Mouse (Mus musculus) midbrain, embryonic 14.5 days (tissue): ENCODE data around the gene Git1. TPM values are rescaled to one million over a fixed set of nuclear protein-coding genes. Genes with fewer than 3 reads are reported as not detected.
A peak's percentile ranks its signal among the peaks of the same experiment; 100 is the strongest.

Source experiments
- ATAC-seq: fragments of 200-750 bp; cut with Nextera tagmentation; 2 replicates; pipeline ENCODE4 v1.8.0; 2017; ENCODE audit warnings: moderate number of reproducible peaks, moderate library complexity; ENCODE audit not compliant: low FRiP score, low TSS enrichment
- DNase-seq: peaks from one replicate; pipeline ENCODE4 v3.0.0-alpha.2; 2015
- H3K27ac ChIP-seq: fragments of 300-500 bp; sonication (generic); replicated peaks from 2 replicates; pipeline ENCODE4 v1.5.1; 2014; ENCODE audit warnings: mild to moderate bottlenecking, low read depth, low read length, moderate library complexity
- H3K27me3 ChIP-seq: fragments of 300-500 bp; sonication (generic); 2 replicates; pipeline ENCODE4 v1.6.1; 2014; ENCODE audit warnings: low read length, control low read depth, mixed read lengths; ENCODE audit not compliant: control insufficient read depth, insufficient read depth
- H3K36me3 ChIP-seq: fragments of 300-500 bp; sonication (generic); 2 replicates; pipeline ENCODE4 v1.6.1; 2014; ENCODE audit warnings: low read length, control low read depth; ENCODE audit not compliant: control insufficient read depth, insufficient read depth
- H3K4me1 ChIP-seq: fragments of 300-500 bp; sonication (generic); 2 replicates; pipeline ENCODE4 v1.6.1; 2014; ENCODE audit warnings: mild to moderate bottlenecking, antibody characterized with exemption, low read length, control low read depth; ENCODE audit not compliant: control insufficient read depth, insufficient read depth
- H3K4me2 ChIP-seq: fragments of 300-500 bp; sonication (generic); 2 replicates; pipeline ENCODE4 v1.6.1; 2014; ENCODE audit warnings: mild to moderate bottlenecking, low read length, moderate library complexity
- H3K4me3 ChIP-seq: fragments of 300-500 bp; sonication (generic); replicated peaks from 2 replicates; pipeline ENCODE4 v1.5.1; 2014; ENCODE audit warnings: low read depth, low read length
- H3K9ac ChIP-seq: fragments of 300-500 bp; sonication (generic); replicated peaks from 2 replicates; pipeline ENCODE4 v1.6.1; 2014; ENCODE audit warnings: mild to moderate bottlenecking, low read length, moderate library complexity
- H3K9me3 ChIP-seq: fragments of 300-500 bp; sonication (generic); 2 replicates; pipeline ENCODE4 v1.6.1; 2016; ENCODE audit warnings: low read length, control low read depth, mixed read lengths; ENCODE audit not compliant: control insufficient read depth
- WGBS: fragments of 180-500 bp; shearing (Covaris S2); extraction: QIAGEN DNeasy Blood & Tissue Kit; methylation state at CpG from one replicate; pipeline ENCODE4 v1.1.7; 2014; 5-methylcytosine and 5-hydroxymethylcytosine counted together
- polyA plus RNA-seq: library from polyadenylated mRNA; unstranded; fragments of >200 nt; fragmentation: Nextera tagmentation; extraction: Ambion mirVana; gene quantifications from 2 replicates; pipeline ENCODE4 v1.2.1, GENCODE M21; 2014

Gene Git1
- polyA plus RNA-seq, 1 experiment from 2014 or later, result 25.1 TPM

DNA sequence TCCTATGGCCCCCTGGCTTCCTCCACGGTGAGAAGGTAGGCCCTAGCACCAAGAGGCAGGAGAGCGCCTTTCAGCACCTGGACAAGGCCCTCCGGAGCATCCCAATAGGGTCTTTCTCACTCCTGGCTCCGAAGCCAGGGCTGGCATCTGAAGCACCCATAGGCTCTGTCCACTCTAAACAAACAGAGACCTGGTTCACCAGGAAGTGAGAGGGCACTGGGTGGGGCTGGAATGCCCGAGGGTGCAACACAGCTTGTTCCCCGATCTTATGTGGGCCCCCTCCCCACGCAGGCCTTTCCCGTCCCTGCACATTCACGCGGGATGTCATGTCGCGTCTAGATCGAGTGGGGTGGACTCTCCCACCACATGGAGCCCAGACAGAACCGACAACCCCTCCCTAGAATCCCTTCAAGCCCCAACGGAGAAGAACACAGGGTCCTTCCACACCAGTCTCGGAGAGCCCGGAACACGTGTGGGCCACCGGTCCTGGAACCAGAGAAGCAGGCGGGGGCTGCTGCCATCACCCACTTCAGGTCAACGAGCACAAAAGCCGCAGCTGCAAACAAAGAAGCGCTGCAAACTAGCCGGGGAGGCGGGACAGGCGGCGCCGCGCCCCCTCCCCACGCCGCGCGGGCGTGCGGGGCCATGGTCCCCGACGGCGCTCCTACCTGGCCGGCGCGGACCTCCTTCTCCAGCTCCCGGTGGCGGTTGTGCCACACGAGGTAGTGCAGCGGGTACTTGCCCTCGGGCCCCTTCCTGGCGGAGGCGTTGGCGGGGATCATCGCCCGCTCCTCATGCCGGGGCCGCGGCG, 4.4 kb upstream of the Git1 start:
- Histone ChIP-seq H3K9ac (peak overlapping the region; percentile 98), H3K4me1 (peaks cover 59% of the 10 kb centered on the region), H3K36me3 (no peaks in the 10 kb centered on the region), H3K4me2 (peak overlapping the region; percentile 81), H3K27ac (peak overlapping the region; percentile 93), H3K4me3 (peak overlapping the region; percentile 95), H3K9me3 (no peaks in the 10 kb centered on the region), H3K27me3 (no peaks in the 10 kb centered on the region)
- ATAC-seq (no peak), DNase-seq (peak; percentile 71)
- 2% methylated on average over 53 of the region's 55 CpGs for WGBS

DNA sequence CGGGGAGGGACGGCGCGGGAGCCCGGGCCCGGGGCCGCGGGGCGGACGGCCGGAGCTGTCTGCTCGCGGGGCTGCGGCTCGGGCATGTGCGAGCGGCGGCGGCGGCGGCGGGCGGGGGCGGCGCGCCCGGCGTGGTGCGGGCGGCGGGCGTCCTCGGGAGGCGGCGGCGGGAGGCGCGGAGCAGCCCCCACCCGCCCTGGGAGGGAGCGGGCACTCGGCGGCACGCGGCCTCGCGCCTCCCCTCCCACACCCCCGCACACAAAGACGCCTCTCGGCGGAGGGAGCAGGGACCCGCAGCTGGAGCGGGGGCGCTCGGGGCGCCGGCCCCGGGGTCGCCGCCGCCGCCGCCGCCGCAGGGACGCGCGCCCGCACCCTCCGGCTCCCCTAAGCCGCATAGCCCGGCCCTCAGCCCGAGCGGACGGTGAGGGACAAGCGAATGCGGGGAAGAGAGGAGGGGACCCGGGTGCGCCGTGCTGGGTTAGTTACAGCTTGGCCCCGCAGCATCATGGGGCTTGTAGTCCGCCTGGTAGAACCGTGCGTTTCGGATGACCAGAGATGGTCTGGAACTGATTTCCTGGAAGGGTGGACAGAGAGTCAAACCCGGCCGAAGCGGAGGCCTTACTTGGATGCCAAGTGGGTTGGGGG, 3.6 kb upstream of the Git1 start, which contains the start of gene Ankrd13b:
Ankrd13b (minus strand) TSS at position 88 of the 645 bp plus-strand sequence.
- Histone ChIP-seq H3K4me2 (peak within 1 kb of the TSS; percentile 81), H3K27me3 (no peaks in the 10 kb centered on the region), H3K4me1 (peaks cover 64% of the 10 kb centered on the region), H3K4me3 (peak within 1 kb of the TSS; percentile 95), H3K9me3 (no peaks in the 10 kb centered on the region), H3K27ac (peak within 1 kb of the TSS; percentile 93), H3K36me3 (no peaks in the 10 kb centered on the region), H3K9ac (peak within 1 kb of the TSS; percentile 98)
- under 1% methylated on average over 48 of the region's 87 CpGs for WGBS
- ATAC-seq, result peak; percentile 65
- DNase-seq, result peak; percentile 92

DNA sequence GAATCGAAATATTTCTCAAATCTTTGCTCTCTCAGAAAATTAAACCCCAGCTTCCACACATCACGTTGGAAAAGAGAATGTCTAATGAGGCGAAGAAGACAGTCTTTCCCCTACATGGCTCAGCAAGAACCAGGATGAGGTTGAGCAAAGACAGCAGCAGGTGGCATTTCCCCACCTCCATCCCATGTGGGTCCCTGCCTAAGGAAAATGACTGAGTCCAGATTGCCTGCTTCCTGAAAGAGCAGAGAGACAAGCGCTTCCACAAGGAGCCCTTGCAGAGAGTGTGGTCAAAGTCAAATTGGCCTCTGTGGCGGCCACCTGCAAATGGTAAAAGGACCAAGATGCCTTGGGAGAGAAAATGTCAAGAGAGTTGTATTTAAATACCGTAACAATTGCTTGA, 2.9 kb upstream of the Git1 start:
- ATAC-seq (no peak), DNase-seq (no peak)
- no peaks in the 10 kb centered on the region for H3K36me3 ChIP-seq
- H3K4me3 ChIP-seq, result peak overlapping the region; percentile 95
- H3K9me3 ChIP-seq, result no peaks in the 10 kb centered on the region
- H3K4me2 ChIP-seq, result peak overlapping the region; percentile 81
- H3K4me1 ChIP-seq, result peaks cover 67% of the 10 kb centered on the region
- no peaks in the 10 kb centered on the region for H3K27me3 ChIP-seq
- H3K9ac ChIP-seq, result peak overlapping the region; percentile 98
- H3K27ac ChIP-seq, result peak overlapping the region; percentile 75; the same call in 1 of the 2 replicates
- 69% methylated on average over 6 of the region's 6 CpGs for WGBS

DNA sequence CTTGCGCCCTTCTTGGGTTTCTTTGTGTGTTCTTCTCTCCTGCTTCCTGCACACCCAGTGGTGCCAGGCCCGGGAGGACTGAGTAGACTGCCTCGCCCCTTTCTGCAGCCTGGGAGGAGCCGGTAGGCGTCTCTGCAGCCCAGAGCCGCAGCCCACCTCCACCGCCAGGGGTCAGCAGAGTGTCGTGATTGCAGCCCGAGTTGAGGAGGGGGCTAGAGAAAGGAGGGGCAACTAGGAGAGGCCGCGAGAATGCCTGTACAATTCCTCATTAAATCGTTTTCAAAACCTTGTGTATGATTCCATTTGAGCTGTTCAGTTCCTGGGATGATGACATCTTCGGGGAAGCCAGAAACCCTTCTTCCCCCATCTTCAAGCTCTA, 2.2 kb upstream of the Git1 start:
- Histone ChIP-seq H3K9me3 (no peaks in the 10 kb centered on the region), H3K27ac (peak overlapping the region; percentile 75), H3K4me1 (peaks cover 62% of the 10 kb centered on the region), H3K36me3 (no peaks in the 10 kb centered on the region), H3K4me3 (peak overlapping the region; percentile 41), H3K4me2 (peak overlapping the region; percentile 81), H3K27me3 (no peaks in the 10 kb centered on the region), H3K9ac (peak overlapping the region; percentile 20; the same call in 1 of the 2 replicates)
- ATAC-seq (peak; percentile 49; the same call in 1 of the 2 replicates), DNase-seq (peak; percentile 97)
- 1% methylated on average over 13 of the region's 13 CpGs for WGBS

DNA sequence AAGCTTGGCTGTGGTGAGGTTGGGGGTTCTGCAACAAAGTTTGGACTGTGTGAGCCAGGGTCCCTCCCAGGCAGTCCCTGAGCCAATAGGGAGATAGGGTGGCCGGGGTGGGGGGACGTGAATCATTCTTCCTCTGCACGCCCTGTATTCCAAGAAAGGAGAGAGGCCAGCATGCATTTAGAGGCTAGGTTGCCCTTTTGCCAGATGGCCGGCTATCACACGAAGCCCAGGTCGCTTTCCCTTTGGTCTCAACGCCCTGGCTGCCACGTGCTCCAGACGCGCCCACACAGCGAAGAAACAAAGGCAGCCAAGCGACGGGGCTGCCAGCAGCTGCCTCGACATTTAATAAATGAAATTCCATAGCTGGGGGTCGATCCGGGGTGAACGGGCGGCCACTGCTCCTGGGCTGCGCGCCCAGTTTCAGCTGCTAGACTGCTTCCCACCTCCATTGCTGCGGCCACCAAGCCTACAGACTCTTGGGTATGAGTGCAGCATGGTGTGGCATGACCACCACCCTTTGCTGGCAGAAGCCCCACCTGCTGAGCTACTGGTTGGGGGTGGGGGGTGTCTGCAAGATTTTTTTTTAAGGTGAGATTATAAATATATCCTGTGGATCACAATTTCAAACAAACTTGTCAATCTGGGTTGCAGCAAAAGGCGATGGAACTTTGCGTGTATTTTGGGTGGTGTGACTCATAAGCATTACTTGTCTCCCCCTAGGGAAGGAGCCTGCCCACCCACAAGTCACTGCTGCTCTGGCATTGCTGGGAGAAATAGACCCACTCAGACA, 1.7 kb upstream of the Git1 start:
- peak overlapping the region; percentile 81 for H3K4me2 ChIP-seq
- under 1% methylated on average over 23 of the region's 23 CpGs for WGBS
- no peaks in the 10 kb centered on the region for H3K36me3 ChIP-seq
- no peaks in the 10 kb centered on the region for H3K9me3 ChIP-seq
- peak overlapping the region; percentile 75 for H3K27ac ChIP-seq
- H3K4me3 ChIP-seq, result peak overlapping the region; percentile 41
- peaks cover 56% of the 10 kb centered on the region for H3K4me1 ChIP-seq
- peak; percentile 67 for DNase-seq
- H3K27me3 ChIP-seq, result no peaks in the 10 kb centered on the region
- peak overlapping the region; percentile 48; the same call in 1 of the 2 replicates for H3K9ac ChIP-seq
- ATAC-seq, result peak; percentile 29; the same call in 1 of the 2 replicates

DNA sequence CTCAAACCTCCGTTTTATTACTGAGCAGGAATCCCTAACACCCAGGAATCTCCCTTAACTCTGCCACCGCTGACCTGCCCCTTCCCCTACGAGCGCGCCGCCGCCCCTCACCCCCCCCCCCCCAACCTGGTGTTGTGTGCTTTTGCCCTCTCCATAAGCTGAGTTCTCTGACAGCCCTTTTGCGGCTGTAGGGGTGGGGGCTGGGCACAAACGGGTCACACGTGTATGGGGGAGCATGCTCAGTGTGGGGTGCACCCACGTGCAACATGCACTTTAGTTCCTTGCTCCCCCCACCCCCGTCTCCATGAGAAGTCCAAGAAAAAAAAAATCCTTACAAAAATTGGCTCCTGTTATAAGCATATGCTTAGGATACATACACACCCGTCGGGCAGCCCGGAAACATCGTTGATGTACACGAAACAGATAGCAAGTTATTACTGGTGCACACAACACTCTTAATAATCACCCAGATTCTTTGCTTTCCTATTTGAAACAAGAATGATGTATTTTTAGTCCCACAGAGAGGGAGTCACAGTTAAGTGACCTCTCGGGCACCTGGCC, 971 bp upstream of the Git1 start:
- DNase-seq, result peak; percentile 54
- Histone ChIP-seq H3K9ac (peak overlapping the region; percentile 93), H3K4me3 (peak overlapping the region; percentile 41), H3K4me2 (peak overlapping the region; percentile 81), H3K27ac (peak overlapping the region; percentile 89), H3K27me3 (no peaks in the 10 kb centered on the region), H3K36me3 (no peaks in the 10 kb centered on the region), H3K9me3 (no peaks in the 10 kb centered on the region), H3K4me1 (peaks cover 49% of the 10 kb centered on the region)
- WGBS, result 0% methylated on average over 18 of the region's 18 CpGs
- ATAC-seq, result no peak

DNA sequence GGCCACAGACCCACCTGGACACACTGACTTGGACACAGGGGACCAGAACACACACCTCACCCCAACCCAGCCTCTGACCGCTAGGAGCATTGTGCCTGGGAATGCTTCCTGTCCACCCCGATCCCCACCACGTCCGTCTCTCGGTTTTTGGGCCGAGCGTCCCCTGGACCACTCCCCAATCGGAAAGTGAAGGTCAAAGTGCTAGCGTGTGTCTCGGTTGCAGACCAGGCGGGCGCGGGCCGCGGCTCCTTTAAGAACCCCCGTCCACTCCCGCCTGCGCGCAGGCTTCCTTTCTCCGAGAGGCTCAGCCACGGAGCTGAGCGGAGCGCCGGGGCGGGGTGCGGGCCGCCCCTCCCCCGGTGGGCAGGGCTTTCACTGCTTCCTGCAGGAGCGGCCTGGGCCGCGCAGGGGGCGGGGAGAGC, 440 bp upstream of the Git1 start:
- peak; percentile 79 for ATAC-seq
- whole genome bisulfite sequencing, result under 1% methylated on average over 31 of the region's 32 CpGs

DNA sequence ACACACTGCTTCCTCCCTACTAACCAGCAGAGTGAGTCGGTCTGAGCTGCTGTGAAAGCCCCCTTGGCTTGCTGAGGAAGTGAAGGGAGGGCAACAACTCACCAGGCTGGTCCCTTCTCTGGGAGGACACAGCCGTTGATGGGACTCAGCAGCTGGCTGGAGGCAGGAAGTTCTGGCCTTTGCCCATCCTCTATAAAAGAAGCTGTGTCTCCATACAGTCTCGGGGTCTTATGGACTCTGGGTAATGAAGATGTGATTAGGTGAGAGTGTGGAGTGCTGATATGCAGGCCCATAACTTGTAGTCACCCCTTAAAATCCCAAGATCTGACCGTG, 948 bp downstream of the Git1 start:
- H3K27me3 ChIP-seq, result no peaks in the 10 kb centered on the region

More for the DNA sequence above, 440 bp upstream of the Git1 start:
- peak overlapping the region; percentile 89 for H3K27ac ChIP-seq
- H3K4me3 ChIP-seq, result peak overlapping the region; percentile 41
- peak; percentile 97 for DNase-seq
- H3K27me3 ChIP-seq, result no peaks in the 10 kb centered on the region
- peaks cover 47% of the 10 kb centered on the region for H3K4me1 ChIP-seq
- H3K9ac ChIP-seq, result peak overlapping the region; percentile 93
- H3K4me2 ChIP-seq, result peak overlapping the region; percentile 81
- no peaks in the 10 kb centered on the region for H3K9me3 ChIP-seq
- no peaks in the 10 kb centered on the region for H3K36me3 ChIP-seq

More for the DNA sequence above, 948 bp downstream of the Git1 start:
- ATAC-seq, result no peak
- peaks cover 42% of the 10 kb centered on the region for H3K4me1 ChIP-seq
- H3K9ac ChIP-seq, result peak overlapping the region; percentile 93
- peak overlapping the region; percentile 81 for H3K4me2 ChIP-seq
- no peaks in the 10 kb centered on the region for H3K9me3 ChIP-seq
- peak overlapping the region; percentile 89 for H3K27ac ChIP-seq
- 29% methylated on average over 4 of the region's 4 CpGs for WGBS
- DNase-seq, result no peak
- peaks cover 7% of the 10 kb centered on the region; the same call in 1 of the 2 replicates for H3K36me3 ChIP-seq
- H3K4me3 ChIP-seq, result peak overlapping the region; percentile 87
